Mouse (Mus musculus) myocyte (in vitro differentiated cells): ENCODE data around the gene Syt1.

Experiments used
- MAX ChIP-seq: IDR thresholded peaks from one replicate; pipeline ENCODE4 v1.6.1; 2011; ENCODE audit warnings: low read depth, mild to moderate bottlenecking, control low read depth
- MYOG ChIP-seq, 3 experiments: IDR thresholded peaks; one replicate each; pipeline ENCODE4 v1.6.1; 2011; ENCODE audit warnings: control low read depth in 2 of 3, low read depth in 2 of 3, mild to moderate bottlenecking in 2 of 3; ENCODE audit not compliant: insufficient read length in 2 of 3, control insufficient read depth in 1 of 3, insufficient read depth in 1 of 3
- POLR2A ChIP-seq: IDR thresholded peaks from one replicate; pipeline ENCODE4 v1.6.1; 2011; ENCODE audit warnings: low read depth, mild to moderate bottlenecking, control low read depth, moderate library complexity; ENCODE audit not compliant: insufficient read length
- REST ChIP-seq: IDR thresholded peaks from one replicate; pipeline ENCODE4 v1.6.1; 2011; ENCODE audit warnings: mild to moderate bottlenecking, control low read depth, moderate library complexity; ENCODE audit not compliant: insufficient read depth, insufficient read length
- SRF ChIP-seq: IDR thresholded peaks from one replicate; pipeline ENCODE4 v1.6.1; 2011; ENCODE audit warnings: low read depth; ENCODE audit not compliant: control insufficient read depth, insufficient read length
- TCF12 ChIP-seq: IDR thresholded peaks from one replicate; pipeline ENCODE4 v1.6.1; 2011; ENCODE audit warnings: mild to moderate bottlenecking, control low read depth; ENCODE audit not compliant: poor library complexity, insufficient read depth, severe bottlenecking
- USF1 ChIP-seq: IDR thresholded peaks from one replicate; pipeline ENCODE4 v1.6.1; 2011; ENCODE audit warnings: low read depth, mild to moderate bottlenecking, control low read depth, moderate library complexity

DNA sequence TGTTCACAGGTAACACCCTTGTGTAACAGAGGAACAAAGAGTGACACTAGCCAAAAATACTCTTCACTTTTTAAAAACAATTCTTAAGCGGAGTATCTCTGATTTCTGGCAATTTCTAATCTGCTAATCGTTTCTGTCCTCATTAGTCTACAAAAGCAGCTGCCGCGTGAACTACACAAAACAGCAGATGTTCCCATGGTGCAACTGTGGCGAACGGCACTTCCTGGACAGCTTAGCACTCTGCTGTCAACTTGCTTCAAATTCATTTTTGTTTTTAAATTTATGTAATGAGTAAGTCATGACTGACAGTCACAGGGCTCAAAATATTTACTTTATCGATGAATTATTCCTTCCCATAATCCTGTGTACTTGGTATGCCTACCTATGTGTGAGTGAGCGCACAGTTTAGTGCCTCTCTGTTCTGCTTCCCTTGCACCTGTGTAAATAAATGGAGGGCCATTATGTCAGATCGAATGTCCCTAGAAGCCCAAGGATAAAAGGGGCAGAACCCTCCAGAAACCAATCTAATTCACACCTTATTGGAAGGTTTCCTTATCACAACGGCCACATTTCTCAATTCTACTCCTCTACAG lies 73.8 kb downstream of the Syt1 start:
- TF ChIP-seq MAX = no peak
- TF ChIP-seq POLR2A = no peak
- TF ChIP-seq TCF12 = no peak
- no peak for TF ChIP-seq MYOG (IDR thresholded peaks at IDR 0.05; ENCODE audit: control insufficient read depth in 1 of 3, insufficient read depth in 1 of 3, insufficient read length in 2 of 3, low read depth in 2 of 3)
- no peak for TF ChIP-seq REST
- TF ChIP-seq USF1 = no peak
- TF ChIP-seq SRF = no peak
